Mouse (Mus musculus): Measurements from ENCODE around the gene Ube2ql1. TPM values are rescaled to one million over a fixed set of nuclear protein-coding genes. Genes with fewer than 3 reads are reported as not detected.

The Ube2ql1 gene
- polyA plus RNA-seq, 1 experiment from 2014 or later = 14.2 TPM

DNA sequence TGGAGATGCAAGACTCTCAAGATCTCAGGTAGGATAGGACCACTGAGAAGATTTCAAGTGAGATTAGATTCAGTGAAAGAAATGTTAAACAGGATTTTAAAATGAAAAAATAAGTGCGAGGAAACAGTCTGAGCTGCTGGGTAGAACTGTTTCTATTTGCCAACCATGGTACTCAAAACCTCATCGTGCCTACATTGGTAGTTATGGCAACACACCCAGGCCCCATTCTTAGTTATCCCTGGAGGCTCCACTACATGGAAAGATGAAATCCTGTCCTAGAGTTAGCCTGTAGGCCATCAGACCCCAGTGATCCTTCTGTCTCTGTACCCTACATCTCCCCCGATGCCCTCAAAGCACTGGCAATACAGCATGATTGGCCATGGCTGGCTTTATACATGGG is 14.3 kb downstream of the Ube2ql1 start:
- Histone ChIP-seq H3K4me2 (replicated peaks; ENCODE audit: low read depth, low read length) (no peak overlapping the region), H3K27ac (ENCODE audit: low read depth, low read length) (no peak overlapping the region), H3K9ac (ENCODE audit: low read depth, low read length) (no peak overlapping the region), H3K4me3 (ENCODE audit: low read depth, low read length) (no peak overlapping the region), H3K9me3 (ENCODE audit: control insufficient read depth, low read length) (no peaks in the 10 kb centered on the region), H3K36me3 (ENCODE audit: control insufficient read depth, insufficient read depth, low read length) (no peaks in the 10 kb centered on the region), H3K4me1 (replicated peaks; ENCODE audit: control insufficient read depth, insufficient read depth, low read length) (no peaks in the 10 kb centered on the region), H3K27me3 (ENCODE audit: control insufficient read depth, insufficient read depth, low read length) (no peaks in the 10 kb centered on the region)
- DNase-seq (ENCODE audit: low spot score) = no peak
- ATAC-seq (ENCODE audit: low FRiP score) = no peak
- 99% methylated on average over 3 of the region's 3 CpGs for WGBS

DNA sequence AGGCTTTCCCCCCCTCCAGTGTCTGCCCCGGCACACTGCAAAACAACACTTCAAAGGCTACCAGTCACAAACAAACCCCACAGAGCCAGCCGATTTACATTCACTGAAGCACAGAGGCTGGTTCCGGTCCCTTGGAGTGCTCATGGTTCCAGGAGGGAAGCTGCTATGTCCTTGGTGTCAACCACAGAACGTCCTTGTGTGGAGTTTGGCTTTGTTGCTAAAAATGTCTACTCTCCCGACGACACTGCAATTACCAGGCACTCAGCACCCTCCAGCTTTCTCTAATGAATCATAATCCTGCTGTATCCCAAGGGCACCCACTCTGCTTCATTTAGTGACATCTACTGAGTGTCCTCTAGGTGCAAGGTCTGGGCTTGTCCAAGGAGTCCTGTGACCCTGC is 18.5 kb downstream of the Ube2ql1 start:
- ATAC-seq (ENCODE audit: low FRiP score) (no peak), DNase-seq (ENCODE audit: low spot score) (no peak)
- Histone ChIP-seq H3K4me2 (replicated peaks; ENCODE audit: low read depth, low read length) (no peak overlapping the region), H3K9me3 (ENCODE audit: control insufficient read depth, low read length) (no peaks in the 10 kb centered on the region), H3K4me1 (replicated peaks; ENCODE audit: control insufficient read depth, insufficient read depth, low read length) (no peaks in the 10 kb centered on the region; the same call in 1 of the 2 replicates), H3K36me3 (ENCODE audit: control insufficient read depth, insufficient read depth, low read length) (no peaks in the 10 kb centered on the region), H3K27ac (ENCODE audit: low read depth, low read length) (no peak overlapping the region), H3K9ac (ENCODE audit: low read depth, low read length) (no peak overlapping the region), H3K4me3 (ENCODE audit: low read depth, low read length) (no peak overlapping the region), H3K27me3 (ENCODE audit: control insufficient read depth, insufficient read depth, low read length) (no peaks in the 10 kb centered on the region)
- WGBS = 12% methylated on average over 6 of the region's 6 CpGs

DNA sequence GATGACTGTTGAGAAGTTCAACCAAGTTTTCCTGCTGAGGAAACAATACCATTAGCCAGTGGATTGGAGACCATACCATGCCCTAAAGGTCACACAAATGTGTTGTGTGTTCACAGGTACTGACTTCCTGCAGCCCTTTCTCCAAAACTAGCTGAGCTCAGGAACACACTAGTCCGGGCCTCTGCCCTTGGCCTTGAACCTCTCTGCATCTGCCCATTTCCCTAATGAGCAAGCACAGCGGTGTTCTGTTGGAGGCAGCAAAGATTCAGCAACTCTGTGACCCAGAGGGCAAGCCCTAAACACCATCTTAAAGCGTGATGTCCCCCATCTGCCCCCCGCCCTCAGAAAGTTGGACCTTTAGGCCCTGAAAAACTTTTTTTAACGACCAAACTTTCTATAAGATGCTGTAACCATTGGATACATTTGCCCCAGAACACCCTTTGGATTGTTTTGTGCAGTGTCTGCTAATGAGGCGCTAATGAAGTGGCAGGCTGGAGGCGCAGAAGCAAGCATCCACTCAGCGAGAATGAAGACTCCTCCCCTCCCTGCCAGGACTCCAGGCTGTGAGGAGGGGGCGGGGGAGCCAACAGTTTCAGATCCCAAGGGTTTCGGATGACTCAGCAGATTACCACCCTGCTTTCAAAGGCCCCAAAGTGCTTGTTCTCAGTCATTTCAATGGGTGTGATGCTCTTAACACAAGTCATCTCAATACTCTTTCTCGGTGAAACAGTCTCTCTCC is 21.7 kb downstream of the Ube2ql1 start:
- H3K27ac ChIP-seq (ENCODE audit: low read depth, low read length) = no peak overlapping the region
- 14% methylated on average over 11 of the region's 11 CpGs for WGBS
- ATAC-seq (ENCODE audit: low FRiP score) (no peak), DNase-seq (ENCODE audit: low spot score) (peak; percentile 43)
- H3K9ac ChIP-seq (ENCODE audit: low read depth, low read length) = no peak overlapping the region
- no peaks in the 10 kb centered on the region for H3K36me3 ChIP-seq (ENCODE audit: control insufficient read depth, insufficient read depth, low read length)
- H3K4me2 ChIP-seq (replicated peaks; ENCODE audit: low read depth, low read length) = no peak overlapping the region
- H3K4me3 ChIP-seq (ENCODE audit: low read depth, low read length) = no peak overlapping the region
- H3K27me3 ChIP-seq (ENCODE audit: control insufficient read depth, insufficient read depth, low read length) = no peaks in the 10 kb centered on the region
- no peaks in the 10 kb centered on the region for H3K9me3 ChIP-seq (ENCODE audit: control insufficient read depth, low read length)
- H3K4me1 ChIP-seq (replicated peaks; ENCODE audit: control insufficient read depth, insufficient read depth, low read length) = no peaks in the 10 kb centered on the region; the same call in 1 of the 2 replicates

DNA sequence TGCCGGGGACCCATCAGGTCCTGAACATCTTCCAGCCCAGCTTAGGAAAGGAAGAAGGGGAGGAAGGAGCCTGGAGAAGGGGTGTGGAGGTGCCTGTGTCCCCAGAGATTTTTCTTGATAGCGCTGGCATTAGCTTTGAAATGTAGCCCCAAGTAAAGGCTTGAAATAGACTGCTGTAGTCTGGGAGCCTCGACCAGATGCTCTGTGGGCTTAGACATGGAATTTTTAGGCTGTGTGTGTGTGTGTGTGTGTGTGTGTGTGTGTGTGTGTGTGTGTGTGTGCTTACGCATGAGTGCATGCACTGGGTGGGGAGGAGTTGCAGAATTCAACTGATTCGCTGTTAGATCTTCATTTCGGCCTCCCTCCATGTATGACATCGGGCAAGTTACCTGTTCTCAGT is 31.5 kb downstream of the Ube2ql1 start:
- no peaks in the 10 kb centered on the region for H3K4me1 ChIP-seq (replicated peaks; ENCODE audit: control insufficient read depth, insufficient read depth, low read length)
- H3K4me3 ChIP-seq (ENCODE audit: low read depth, low read length) = no peak overlapping the region
- 93% methylated on average over 7 of the region's 7 CpGs for WGBS
- no peaks in the 10 kb centered on the region for H3K9me3 ChIP-seq (ENCODE audit: control insufficient read depth, low read length)
- DNase-seq (ENCODE audit: low spot score) = no peak
- no peak overlapping the region for H3K4me2 ChIP-seq (replicated peaks; ENCODE audit: low read depth, low read length)
- no peak for ATAC-seq (ENCODE audit: low FRiP score)
- H3K27me3 ChIP-seq (ENCODE audit: control insufficient read depth, insufficient read depth, low read length) = no peaks in the 10 kb centered on the region
- no peak overlapping the region for H3K27ac ChIP-seq (ENCODE audit: low read depth, low read length)
- no peaks in the 10 kb centered on the region for H3K36me3 ChIP-seq (ENCODE audit: control insufficient read depth, insufficient read depth, low read length)
- H3K9ac ChIP-seq (ENCODE audit: low read depth, low read length) = no peak overlapping the region

DNA sequence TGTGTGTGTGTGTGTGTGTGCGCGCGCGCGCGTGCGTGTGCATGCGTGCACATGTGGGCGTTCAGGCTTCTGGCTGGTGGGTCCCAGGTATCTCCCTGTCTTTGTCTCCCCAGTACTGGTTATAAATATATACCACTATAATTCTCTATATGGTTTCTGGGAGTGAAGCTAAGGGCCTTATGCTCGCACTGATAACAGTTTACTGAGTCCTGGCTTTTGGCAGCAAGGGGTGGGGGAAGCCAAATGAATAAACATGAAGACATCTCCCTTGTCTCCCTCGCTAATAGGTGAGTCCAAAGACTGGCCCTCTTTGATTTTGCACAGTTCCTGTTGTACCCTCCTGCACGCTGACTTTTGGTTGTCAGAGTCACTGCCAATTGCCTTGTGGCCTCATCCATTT is 32.2 kb downstream of the Ube2ql1 start:
- Histone ChIP-seq H3K27ac (ENCODE audit: low read depth, low read length) (no peak overlapping the region), H3K36me3 (ENCODE audit: control insufficient read depth, insufficient read depth, low read length) (no peaks in the 10 kb centered on the region), H3K9ac (ENCODE audit: low read depth, low read length) (no peak overlapping the region), H3K4me3 (ENCODE audit: low read depth, low read length) (no peak overlapping the region), H3K9me3 (ENCODE audit: control insufficient read depth, low read length) (no peaks in the 10 kb centered on the region), H3K27me3 (ENCODE audit: control insufficient read depth, insufficient read depth, low read length) (no peaks in the 10 kb centered on the region), H3K4me2 (replicated peaks; ENCODE audit: low read depth, low read length) (no peak overlapping the region), H3K4me1 (replicated peaks; ENCODE audit: control insufficient read depth, insufficient read depth, low read length) (no peaks in the 10 kb centered on the region)
- WGBS = 93% methylated on average over 12 of the region's 12 CpGs
- DNase-seq (ENCODE audit: low spot score) (no peak), ATAC-seq (ENCODE audit: low FRiP score) (no peak)

DNA sequence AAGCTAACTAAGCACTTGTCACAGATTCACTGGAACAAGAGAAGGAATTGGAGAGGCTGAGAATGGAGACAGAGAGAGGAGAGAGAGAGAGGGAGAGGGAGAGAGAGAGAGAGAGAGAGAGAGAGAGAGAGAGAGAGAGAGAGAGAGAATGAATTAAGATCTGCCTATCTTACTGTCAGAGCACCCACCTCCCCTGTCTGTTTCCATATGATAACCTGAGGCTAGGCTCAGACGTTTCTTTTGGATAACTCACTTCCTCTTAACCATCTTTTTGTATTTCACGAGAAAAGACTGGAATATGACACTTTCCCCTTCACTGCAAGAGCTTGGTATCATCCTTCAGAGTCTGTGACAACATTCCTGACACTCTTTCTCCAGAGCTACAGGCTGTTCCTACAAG is 32.8 kb downstream of the Ube2ql1 start:
- no peak for ATAC-seq (ENCODE audit: low FRiP score)
- no peaks in the 10 kb centered on the region for H3K36me3 ChIP-seq (ENCODE audit: control insufficient read depth, insufficient read depth, low read length)
- H3K4me2 ChIP-seq (replicated peaks; ENCODE audit: low read depth, low read length) = no peak overlapping the region
- no peak for DNase-seq (ENCODE audit: low spot score)
- H3K27me3 ChIP-seq (ENCODE audit: control insufficient read depth, insufficient read depth, low read length) = no peaks in the 10 kb centered on the region
- no peak overlapping the region for H3K4me3 ChIP-seq (ENCODE audit: low read depth, low read length)
- no peaks in the 10 kb centered on the region for H3K9me3 ChIP-seq (ENCODE audit: control insufficient read depth, low read length)
- no peaks in the 10 kb centered on the region for H3K4me1 ChIP-seq (replicated peaks; ENCODE audit: control insufficient read depth, insufficient read depth, low read length)
- no peak overlapping the region for H3K27ac ChIP-seq (ENCODE audit: low read depth, low read length)
- 64% methylated on average over 2 of the region's 2 CpGs for WGBS
- no peak overlapping the region for H3K9ac ChIP-seq (ENCODE audit: low read depth, low read length)

DNA sequence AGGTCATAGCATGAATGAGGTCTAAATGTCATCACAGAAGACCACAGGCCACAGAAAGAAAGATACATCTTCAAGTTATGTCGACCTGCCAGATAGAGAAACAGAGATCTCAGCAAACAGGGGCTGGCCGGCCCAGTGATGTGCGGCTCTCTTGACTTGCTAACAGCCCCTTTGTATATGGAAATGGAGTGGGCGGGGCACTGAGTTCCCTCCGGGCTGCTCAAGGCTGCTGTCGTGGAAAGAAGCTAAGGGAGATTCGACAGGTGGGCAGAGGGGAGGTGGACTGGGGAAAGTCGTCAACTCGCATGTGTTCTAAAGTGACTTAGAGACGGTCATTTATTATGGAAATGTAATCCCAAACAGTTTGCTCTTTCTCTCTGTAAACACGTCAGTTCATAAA is 36.2 kb downstream of the Ube2ql1 start:
- H3K4me2 ChIP-seq (replicated peaks; ENCODE audit: low read depth, low read length) = no peak overlapping the region
- H3K36me3 ChIP-seq (ENCODE audit: control insufficient read depth, insufficient read depth, low read length) = no peaks in the 10 kb centered on the region
- DNase-seq (ENCODE audit: low spot score) (no peak), ATAC-seq (ENCODE audit: low FRiP score) (no peak)
- H3K27me3 ChIP-seq (ENCODE audit: control insufficient read depth, insufficient read depth, low read length) = no peaks in the 10 kb centered on the region
- H3K9me3 ChIP-seq (ENCODE audit: control insufficient read depth, low read length) = no peaks in the 10 kb centered on the region
- H3K4me3 ChIP-seq (ENCODE audit: low read depth, low read length) = no peak overlapping the region
- no peak overlapping the region for H3K27ac ChIP-seq (ENCODE audit: low read depth, low read length)
- H3K9ac ChIP-seq (ENCODE audit: low read depth, low read length) = no peak overlapping the region
- H3K4me1 ChIP-seq (replicated peaks; ENCODE audit: control insufficient read depth, insufficient read depth, low read length) = no peaks in the 10 kb centered on the region
- 17% methylated on average over 11 of the region's 11 CpGs for WGBS

DNA sequence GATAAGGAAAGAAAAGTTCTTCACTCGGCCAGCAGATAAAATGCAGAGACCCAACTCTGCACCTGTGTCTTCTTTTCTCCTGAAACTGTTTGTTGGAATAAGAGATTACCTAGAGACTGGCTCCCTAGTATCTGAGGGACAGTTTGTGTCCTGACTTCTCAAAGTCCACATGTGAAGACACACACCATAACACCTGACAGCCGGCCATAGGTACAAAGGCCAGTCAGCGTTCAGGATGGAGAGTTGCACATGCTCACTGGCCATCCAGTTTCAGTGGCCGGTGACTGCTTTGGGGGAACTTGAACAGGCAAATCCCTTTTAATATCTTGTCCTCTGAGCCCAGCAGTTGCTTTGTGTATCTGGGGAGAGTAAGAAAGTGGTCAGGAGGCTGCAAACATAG is 38.3 kb downstream of the Ube2ql1 start:
- Histone ChIP-seq H3K27ac (ENCODE audit: low read depth, low read length) (no peak overlapping the region), H3K4me3 (ENCODE audit: low read depth, low read length) (no peak overlapping the region), H3K4me2 (replicated peaks; ENCODE audit: low read depth, low read length) (no peak overlapping the region), H3K9me3 (ENCODE audit: control insufficient read depth, low read length) (no peaks in the 10 kb centered on the region), H3K36me3 (ENCODE audit: control insufficient read depth, insufficient read depth, low read length) (no peaks in the 10 kb centered on the region), H3K27me3 (ENCODE audit: control insufficient read depth, insufficient read depth, low read length) (no peaks in the 10 kb centered on the region), H3K9ac (ENCODE audit: low read depth, low read length) (no peak overlapping the region), H3K4me1 (replicated peaks; ENCODE audit: control insufficient read depth, insufficient read depth, low read length) (no peaks in the 10 kb centered on the region)
- 85% methylated on average over 4 of the region's 4 CpGs for WGBS
- DNase-seq (ENCODE audit: low spot score) = no peak
- ATAC-seq (ENCODE audit: low FRiP score) = no peak

DNA sequence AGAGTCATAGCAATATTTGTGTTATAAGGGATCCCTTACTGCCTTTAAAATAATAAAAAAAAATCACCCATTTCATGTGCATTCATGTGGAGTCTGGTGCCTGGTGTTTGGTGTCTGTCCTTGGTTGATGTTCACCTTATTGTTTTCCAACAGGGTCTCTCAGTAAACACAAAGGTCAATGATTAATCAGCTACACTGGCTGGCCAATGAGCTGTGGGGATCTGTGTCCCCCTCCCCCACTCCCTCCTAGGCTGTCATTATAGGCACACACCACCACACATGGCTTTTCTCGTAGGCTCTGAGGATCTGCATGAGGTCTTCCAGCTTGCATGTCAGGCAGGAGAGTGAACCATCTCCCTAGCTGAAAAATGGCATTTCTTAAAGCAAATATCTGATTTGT is 38.9 kb downstream of the Ube2ql1 start:
- Histone ChIP-seq H3K27ac (ENCODE audit: low read depth, low read length) (no peak overlapping the region), H3K4me3 (ENCODE audit: low read depth, low read length) (no peak overlapping the region), H3K9ac (ENCODE audit: low read depth, low read length) (no peak overlapping the region), H3K27me3 (ENCODE audit: control insufficient read depth, insufficient read depth, low read length) (no peaks in the 10 kb centered on the region), H3K4me2 (replicated peaks; ENCODE audit: low read depth, low read length) (no peak overlapping the region), H3K36me3 (ENCODE audit: control insufficient read depth, insufficient read depth, low read length) (no peaks in the 10 kb centered on the region), H3K4me1 (replicated peaks; ENCODE audit: control insufficient read depth, insufficient read depth, low read length) (no peaks in the 10 kb centered on the region), H3K9me3 (ENCODE audit: control insufficient read depth, low read length) (no peaks in the 10 kb centered on the region)
- 35% methylated on average over 1 of the region's 1 CpGs for WGBS
- ATAC-seq (ENCODE audit: low FRiP score) (no peak; the same call in 1 of the 2 replicates), DNase-seq (ENCODE audit: low spot score) (no peak)

Measured in hindbrain, embryonic 11.5 days (tissue).